Mouse (Mus musculus) mesoderm, embryonic 11.5 days (tissue): ENCODE data around the gene Xlr3a.
A peak's percentile ranks its signal among the peaks of the same experiment; 100 is the strongest.
"Not testable (repeated sequence)": the region's sequence is repeated elsewhere in the genome, so short reads cannot be mapped to it uniquely, and the experiment has no call there.

Experiments
- DNase-seq: peaks from one replicate; pipeline ENCODE4 v3.0.0-alpha.2; 2012; ENCODE audit warnings: low read depth, low spot score

The Xlr3a gene

DNA sequence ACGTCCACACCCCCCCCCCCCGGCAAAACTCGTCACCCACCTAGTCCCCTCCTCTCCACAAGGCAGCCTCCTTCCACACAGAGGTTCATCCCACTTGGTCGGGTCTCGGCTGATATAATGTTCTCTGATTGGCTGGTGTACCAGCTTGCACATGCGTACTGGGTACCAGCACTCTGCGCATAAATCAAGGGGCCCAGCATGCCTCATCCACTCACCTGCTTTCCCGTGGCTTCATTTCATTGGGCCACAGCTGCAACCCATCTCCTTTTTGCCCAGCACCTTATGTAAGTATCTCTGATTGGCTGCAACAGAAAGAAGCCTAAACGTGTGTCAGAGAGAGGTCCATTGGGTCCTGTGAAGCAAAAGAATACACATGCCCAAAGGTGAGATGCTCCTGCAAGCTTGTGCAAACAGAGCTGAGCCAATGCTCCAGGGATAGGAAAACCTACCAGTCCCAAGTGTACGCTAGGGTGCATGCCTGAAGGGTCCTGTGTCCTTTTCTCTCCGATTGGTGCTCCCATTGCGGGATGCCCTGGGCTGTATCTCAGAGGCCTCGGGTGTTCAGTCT is at the start of gene Xlr3a:
Gene Xlr3a (minus strand): TSS at position 155 of the 568 bp plus-strand sequence.
- DNase-seq = not testable (repeated sequence)

DNA sequence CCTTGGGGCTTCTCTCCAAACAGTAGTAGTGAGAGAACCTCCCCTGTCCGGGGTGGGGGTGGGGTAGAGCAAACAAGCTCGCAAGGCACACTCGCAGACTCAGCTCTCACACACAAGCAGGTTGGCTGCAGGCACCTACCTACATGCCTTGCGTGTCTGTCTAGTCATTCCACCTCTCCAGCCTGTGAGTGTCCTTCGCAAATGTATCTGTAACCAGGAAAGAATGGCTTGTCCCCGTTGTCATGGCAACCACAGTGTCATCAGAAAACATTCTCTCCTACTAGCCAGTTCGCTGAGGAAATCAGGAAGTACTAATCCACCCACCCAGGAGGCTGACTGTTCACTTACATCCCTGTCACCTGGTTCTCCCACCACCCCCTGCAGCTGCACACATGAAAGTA is 46.3 kb upstream of the Xlr3a start:
- not testable (repeated sequence) for DNase-seq

DNA sequence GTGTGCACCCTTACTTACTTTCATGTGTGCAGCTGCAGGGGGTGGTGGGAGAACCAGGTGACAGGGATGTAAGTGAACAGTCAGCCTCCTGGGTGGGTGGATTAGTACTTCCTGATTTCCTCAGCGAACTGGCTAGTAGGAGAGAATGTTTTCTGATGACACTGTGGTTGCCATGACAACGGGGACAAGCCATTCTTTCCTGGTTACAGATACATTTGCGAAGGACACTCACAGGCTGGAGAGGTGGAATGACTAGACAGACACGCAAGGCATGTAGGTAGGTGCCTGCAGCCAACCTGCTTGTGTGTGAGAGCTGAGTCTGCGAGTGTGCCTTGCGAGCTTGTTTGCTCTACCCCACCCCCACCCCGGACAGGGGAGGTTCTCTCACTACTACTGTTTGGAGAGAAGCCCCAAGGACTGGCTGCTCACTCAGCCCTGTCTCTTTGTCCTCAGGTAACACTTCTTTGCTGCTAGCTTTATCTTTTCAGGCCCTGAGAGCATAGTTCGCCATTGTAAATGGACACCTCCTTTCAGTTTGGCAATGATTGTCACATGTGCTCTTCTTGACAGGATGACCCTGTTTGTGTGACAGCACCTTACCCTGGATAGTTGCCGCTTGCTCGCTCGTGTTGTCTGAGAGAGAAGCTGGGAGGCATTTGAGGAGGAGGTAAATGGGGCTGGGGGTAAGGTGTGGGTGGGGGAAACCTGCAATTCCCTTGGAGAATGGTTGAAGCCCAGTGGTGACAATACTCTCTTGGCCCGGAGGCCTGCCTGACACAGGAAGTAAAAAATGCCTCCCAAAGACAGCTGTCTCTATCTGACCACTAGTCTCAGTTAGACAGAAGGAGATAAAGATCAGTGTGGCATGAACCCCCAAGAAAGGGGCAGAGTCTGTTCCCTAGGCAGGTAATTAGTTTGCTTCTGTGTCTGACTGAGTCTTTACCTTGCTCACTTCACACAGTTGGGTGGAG is 26.2 kb upstream of the Xlr3a start:
- not testable (repeated sequence) for DNase-seq

DNA sequence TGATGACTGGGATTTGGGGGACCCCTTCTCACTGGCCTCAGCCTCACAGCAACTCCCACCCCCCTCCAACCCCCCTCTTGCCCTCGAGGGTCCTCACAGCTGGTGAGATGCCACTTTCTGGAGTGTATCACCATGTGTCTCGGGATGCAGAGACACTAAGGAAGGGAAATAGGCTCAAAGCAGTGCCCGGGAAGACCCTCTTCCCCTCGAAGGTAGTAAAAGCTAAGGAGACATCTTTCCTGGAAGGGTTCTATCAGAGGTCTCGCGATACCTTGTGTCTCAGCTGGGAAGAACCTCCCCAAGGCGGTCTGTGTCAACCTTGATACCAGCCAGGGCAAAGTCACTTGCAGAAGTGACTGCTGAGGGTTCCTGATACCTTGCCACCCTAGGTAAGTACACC is 19.9 kb upstream of the Xlr3a start, which contains the start of gene Gm14685:
Gene Gm14685 (plus strand): TSS at position 301 of the 400 bp plus-strand sequence.
- DNase-seq = not testable (repeated sequence)

DNA sequence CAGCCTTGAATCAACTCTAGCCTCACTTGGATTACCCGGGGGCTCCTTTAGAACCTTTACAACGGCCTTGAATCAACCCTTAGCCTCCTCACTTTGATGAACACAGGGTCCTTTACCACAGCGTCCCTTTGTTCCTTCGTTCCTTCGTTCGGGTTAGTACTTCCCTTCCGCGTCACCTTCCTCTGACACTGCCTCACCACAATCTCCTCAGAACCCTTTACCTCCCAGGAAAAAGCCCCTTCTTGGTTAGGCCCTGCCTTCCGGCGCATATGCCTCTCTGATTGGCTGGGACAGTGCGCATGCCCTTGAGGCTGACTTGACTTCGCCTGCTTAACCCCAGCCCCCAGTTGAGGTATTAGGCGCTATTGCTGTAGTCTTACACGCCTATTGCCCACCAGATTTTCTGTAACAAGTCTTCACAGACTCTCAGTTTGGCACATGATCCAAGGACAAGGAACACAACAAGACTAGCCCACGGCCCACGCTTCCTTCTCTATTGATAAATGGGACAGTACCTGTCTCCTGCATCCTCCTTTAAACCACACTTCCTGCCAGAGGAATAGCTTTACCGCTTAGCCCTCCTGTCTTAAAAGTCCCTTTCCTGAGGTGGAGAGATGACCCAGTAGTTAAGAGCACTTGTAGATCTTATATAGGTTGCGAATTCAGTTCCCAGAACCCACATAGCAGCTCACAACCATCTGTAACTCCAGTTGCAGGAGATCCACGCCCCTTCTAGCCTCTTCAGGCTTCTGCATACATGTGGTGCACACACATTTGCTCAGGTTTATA is 14.4 kb downstream of the Xlr3a start, which contains the start of gene Xlr4a:
Gene Xlr4a (minus strand): TSS at position 212 of the 789 bp plus-strand sequence.
- DNase-seq = not testable (repeated sequence)

DNA sequence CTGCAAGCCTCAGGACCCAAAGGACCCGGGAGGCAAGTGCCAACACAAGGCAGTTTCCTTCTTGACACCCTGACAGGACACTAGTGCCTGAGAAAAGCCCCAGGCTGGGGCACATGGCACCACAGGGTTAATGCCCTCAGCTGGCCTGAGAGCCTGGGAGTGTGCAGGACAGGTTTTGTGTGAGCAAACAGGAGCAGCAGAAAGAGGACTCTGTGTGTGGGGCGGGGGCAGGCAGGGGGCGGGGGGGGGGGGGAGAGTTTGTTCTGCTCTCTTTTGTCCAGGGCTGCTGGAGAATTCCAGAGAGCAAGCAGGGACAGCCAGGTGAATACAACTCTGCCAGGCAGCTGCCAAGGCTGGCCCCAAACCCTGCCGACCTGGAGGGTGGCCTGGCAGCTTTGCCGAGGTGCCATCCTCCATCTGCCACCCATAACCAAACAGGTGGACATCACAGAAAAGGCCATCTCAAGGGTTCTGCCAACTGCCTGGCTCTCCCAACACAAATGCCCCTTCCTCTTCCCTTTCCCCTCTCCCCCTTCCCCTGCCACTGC is 30.1 kb downstream of the Xlr3a start:
- not testable (repeated sequence) for DNase-seq

DNA sequence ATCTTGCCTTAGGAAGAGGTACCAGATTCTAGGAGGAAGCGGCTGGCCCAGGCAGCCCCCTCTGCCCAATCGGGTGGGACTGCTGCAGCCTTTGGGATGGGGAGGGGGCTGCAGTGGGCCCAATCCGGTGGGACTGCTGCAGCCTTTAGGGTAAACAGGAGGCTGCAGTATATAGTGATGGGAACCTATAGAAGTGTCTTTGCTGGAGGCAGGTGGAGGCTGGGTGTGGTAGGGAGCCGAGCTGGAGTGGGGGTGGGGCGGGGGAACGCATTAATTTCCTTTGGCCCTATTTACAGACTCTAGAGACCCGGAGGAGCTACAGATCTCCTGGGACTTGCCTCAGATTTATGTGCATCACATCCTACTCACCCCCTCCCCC is 32.5 kb downstream of the Xlr3a start, which contains the start of gene Pnma3:
Gene Pnma3 (plus strand): TSS at position 373 of the 379 bp plus-strand sequence.
- no peak for DNase-seq

DNA sequence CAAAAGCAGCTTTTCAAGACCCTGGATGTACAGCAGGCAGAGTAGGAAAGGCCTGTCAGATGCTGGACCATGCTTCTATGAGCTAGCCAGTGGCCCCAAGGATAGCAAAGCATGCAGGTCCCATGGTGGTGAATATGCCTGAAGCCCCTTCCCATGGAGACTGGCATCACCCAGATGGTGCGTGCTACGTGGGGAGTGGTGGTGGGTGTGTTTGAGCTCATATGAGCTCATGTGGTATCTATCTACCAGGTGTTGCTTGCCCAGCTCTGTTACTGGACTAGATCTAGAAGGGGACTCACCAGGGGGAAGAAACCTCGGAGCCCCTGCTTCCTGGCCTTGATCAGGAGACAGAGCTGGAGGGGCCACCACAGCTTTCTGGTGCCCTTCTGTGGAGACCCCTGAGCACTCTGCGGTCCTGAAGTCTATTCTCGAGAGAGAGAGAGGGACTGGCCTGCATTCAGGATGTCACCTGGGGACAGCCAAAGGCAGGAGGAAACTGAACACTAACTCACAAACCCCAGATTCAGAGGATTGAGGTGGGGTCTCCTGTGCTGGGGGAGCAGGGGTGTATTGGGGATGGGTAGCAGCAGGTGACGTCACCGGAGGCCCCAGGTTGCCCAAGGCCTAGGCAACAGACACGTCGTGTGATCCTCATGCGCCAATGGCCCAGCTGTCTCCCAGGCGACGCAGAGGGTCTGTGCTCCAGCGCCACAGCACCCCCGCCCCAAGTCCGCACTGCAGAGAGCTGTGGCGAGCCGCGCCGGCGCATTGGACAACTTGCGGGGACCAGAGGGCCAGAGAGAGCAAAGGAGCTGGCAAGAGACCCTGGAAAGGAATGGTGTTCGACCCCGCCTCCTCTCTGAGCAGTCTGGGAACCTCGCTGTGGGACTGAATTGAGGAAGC is 33.1 kb downstream of the Xlr3a start:
- DNase-seq = peak; percentile 22

DNA sequence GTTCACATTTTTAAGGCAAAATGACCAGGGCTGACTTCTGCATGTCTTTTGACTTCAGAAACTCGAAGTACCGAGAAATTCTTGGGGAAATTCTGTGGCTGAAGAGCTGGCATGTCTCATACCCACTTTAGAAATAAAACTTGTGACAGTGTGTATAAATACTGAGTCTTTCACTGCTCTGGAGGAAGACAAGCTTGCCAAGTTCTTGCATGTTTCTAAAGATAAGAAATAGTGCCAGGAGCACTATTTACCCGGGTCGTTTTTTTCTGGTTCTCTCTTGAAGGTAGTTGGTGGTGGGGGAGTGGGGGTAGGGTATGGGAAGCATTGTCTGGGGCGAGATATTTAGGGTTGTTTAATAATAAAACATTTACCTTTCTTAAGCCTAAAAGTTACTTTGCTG is 34.6 kb downstream of the Xlr3a start:
- no peak for DNase-seq

DNA sequence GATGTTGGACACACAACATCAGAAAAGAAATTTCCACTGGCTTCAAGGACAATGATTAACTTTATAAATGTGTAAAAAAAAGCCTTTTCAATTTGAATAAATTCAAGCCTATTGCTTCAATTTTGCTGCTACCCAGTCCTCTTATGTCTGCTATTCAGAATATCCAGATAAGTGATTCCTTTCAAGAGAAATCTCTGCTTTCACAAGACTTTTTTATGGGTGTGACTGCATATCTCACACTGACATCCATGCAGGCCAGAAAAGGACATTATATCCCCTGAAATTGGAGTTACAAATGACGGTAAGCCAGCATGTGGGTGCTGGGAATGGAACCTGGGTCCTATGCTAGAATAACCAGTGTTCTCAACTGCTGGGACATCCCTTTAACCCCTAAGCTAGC is 35.4 kb downstream of the Xlr3a start:
- DNase-seq = no peak

DNA sequence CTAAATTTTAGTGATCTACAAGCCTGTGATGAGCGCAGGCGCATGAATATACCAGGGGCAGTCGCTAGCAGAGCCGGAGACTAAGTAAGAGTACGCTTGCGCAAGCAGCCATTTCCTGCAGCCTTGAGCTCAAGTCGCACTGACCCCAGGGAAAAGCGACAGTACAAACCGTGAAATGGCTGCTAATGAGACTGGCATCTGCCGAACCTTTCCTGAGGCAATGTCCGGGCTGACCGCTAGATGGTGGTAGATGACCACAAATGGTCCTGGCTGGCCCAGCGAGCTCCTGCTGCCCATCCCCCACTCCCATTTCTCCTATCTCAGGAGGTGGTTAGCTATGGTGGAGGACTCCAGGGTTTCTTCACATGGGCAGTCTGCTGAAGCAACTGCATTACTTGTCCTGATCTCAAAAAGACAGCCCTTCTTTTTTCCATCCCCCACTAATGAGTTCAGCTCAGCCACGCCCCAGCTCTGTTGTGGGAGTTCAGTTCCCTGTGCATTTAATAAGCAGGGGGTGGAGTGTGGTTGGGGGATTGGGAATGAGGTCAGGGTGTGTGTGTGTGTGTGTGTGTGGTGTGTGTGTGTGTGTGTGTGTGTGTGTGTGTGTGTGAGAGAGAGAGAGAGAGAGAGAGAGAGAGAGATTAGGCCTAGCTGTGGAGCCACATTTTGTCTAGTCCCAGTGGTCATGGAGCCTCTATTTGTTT is 42.9 kb downstream of the Xlr3a start:
- DNase-seq = peak; percentile 92

DNA sequence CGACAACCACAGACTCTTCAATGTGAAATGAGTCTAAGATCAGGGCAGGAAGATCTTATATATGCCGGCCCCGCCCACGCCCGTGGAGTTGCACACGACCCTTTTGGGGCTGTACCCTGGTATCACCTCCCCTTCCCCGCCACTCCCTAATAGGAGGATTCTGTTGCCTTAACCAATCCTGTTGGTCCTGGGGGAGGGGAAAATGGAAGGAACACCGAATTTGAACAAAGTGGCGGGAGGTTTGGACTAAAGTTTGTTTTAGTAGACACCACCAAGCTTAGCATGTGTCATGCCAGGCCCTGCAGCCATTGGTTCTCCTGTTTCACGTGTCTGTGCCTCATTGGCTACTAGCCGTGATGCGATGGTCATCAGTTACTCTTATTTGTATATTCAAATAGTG is 57.2 kb downstream of the Xlr3a start:
- no peak for DNase-seq

DNA sequence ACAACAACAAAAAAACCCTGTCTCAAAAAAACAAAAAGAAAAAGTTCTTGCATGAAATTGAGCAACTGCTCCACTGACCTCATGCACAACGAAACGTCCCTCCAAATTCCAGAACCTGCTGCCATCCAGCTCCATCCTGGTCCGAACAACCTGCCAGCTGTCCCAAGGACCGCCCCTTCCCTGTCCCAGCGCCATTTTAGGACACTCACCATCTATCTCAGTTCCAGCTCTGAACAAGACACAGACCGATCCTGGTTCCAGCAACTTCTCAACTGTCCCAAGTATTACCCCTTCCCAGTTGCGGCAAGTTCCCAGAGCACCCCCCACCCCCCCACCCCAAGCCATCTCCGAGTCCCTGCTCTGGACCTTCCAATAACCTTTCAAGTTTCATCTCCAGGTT is 58.1 kb downstream of the Xlr3a start:
- DNase-seq = no peak

DNA sequence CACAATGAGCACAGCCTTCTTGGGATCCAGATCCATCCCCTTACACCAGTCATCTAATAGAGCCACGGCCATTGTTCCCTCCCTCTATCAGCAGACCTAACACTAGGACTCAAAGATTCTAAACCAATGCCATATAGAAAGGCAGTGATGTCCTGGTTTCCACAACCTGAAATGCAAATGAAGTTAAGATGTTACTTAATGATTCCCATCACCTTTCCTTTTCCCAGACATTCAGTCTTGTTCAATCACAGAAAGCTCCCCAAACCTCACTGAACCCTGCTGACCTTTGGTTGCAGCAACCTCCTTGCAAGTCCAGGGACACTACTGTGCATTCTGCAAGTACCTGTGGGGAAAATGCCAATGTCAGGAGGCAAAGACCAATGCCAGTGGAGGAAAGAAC is 59.9 kb downstream of the Xlr3a start, which contains the start of gene Pnma5:
Gene Pnma5 (minus strand): TSS at position 101 of the 400 bp plus-strand sequence.
- no peak for DNase-seq
